ENCODE assay signal across 19 mouse cellular contexts in the genomic region with DNA sequence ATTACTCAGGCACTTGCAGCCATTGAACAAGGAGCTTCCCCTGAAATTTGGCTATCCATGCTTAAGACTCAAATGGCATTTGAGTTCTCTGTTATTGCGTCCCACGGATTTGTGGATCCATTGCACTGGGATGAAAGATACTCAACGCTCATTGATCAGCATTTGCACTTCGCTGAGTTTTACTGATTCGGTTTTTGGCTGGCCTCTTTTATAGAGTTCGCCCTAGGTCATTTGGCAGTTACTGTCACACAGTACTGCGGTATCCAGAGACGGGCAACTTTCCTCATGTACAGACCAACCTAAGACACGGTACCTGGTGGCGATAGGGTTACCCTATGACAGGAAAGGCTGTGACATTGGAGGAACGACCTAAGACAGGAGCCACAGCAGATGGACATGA. TPM values are rescaled to one million over a fixed set of nuclear protein-coding genes. Genes with fewer than 3 reads are reported as not detected.
DNase-seq lines count a peak whose midpoint lies in the region; TF ChIP-seq lines count a peak whose summit lies in the region.
"Not testable (repeated sequence)": the region's sequence is repeated elsewhere in the genome, so short reads cannot be mapped to it uniquely, and the experiment has no call there.
"Had no signal": no experiment of that assay in that cellular context is flagged by ENCODE, and none has a peak within 500 bp of the region (broad histone marks: within the 10 kb centered on the region; RNA-seq: fewer than 3 reads in every experiment).

No protein-coding gene starts in this region.

- not testable (repeated sequence) for H3K9ac ChIP-seq in liver, adult 2 months (ENCODE audit: low read depth, low read length)

- H3K4me3 ChIP-seq in liver, adult 2 months (ENCODE audit: insufficient read depth, low read depth, low read length) = not testable (repeated sequence)

- H3K27me3 ChIP-seq in liver, adult 2 months (ENCODE audit: control insufficient read depth, insufficient read depth, low read length) = not testable (repeated sequence)

- not testable (repeated sequence) for TF ChIP-seq CTCF in liver, adult 2 months (IDR thresholded peaks at IDR 0.05; ENCODE audit: low read depth, low read length)

- TF ChIP-seq POLR2A in liver, adult 2 months (IDR thresholded peaks at IDR 0.05; ENCODE audit: extremely low read depth, insufficient read depth, low read length) = not testable (repeated sequence)

- DNase-seq in heart, adult 11 months = peak; percentile 56
- peak; percentile 73 for DNase-seq in liver, adult 2 months (ENCODE audit: extremely low read depth, low read depth, low spot score)

- H3K79me2 ChIP-seq in liver, adult 2 months (ENCODE audit: control insufficient read depth, insufficient read depth, low read length) = not testable (repeated sequence)

- 32% methylated on average over 11 of the region's 11 CpGs for WGBS in liver, adult 2 months

- not testable (repeated sequence) for H3K4me1 ChIP-seq in liver, adult 2 months (ENCODE audit: control insufficient read depth, insufficient read depth, low read length)

- H3K36me3 ChIP-seq in liver, adult 2 months (ENCODE audit: control insufficient read depth, insufficient read depth, low read length) = not testable (repeated sequence)

- H3K27ac ChIP-seq in liver, adult 2 months (replicated peaks; ENCODE audit: insufficient read depth, low read depth, low read length) = not testable (repeated sequence)

RNA-seq across cellular contexts. Expression of a gene that starts 39.6 kb away (rescaled TPM):
- total RNA-seq in liver, adult 2 months (2014; rRNA removed) = 8.2 and 9.3 TPM in 2 replicates
- polyA plus RNA-seq in liver, adult 2 months (2012; rRNA removed) = 2.0 and 4.2 TPM in 2 replicates
- total RNA-seq: CH12.LX, MEL had no signal
- polyA plus RNA-seq: activated CD4-positive, CD25-positive, alpha-beta regulatory T cell, adult 4 months; CD4-positive, CD25-positive, alpha-beta regulatory T cell, adult 4 months; G1E had no signal

RNA-seq across cellular contexts. Expression of a gene that starts 52.3 kb away (rescaled TPM):
- 0.07 and 0.28 TPM in 2 replicates for total RNA-seq in liver, adult 2 months (2014; rRNA removed)
- polyA plus RNA-seq in liver, adult 2 months (2012; rRNA removed) = 0.17 and 0.31 TPM in 2 replicates
- total RNA-seq: adrenal gland, postnatal 25 days; ES-E14; MEL had no signal
- polyA plus RNA-seq: activated CD4-positive, CD25-positive, alpha-beta regulatory T cell, adult 4 months; brain, embryonic 14.5 days; C2C12; cerebellum, adult 2 months; G1E had no signal

RNA-seq across cellular contexts. Expression of a gene that starts 57.1 kb away (rescaled TPM):
- not detected in 2 replicates for total RNA-seq in liver, adult 2 months (2014; rRNA removed)
- not detected in 2 replicates for polyA plus RNA-seq in liver, adult 2 months (2012; rRNA removed)
- total RNA-seq: adrenal gland, adult 18-20 months; adrenal gland, adult 2 months; adrenal gland, adult 8-10 months; adrenal gland, postnatal 10 days; adrenal gland, postnatal 14 days; adrenal gland, postnatal 25 days; adrenal gland, postnatal 36 days; adrenal gland, postnatal 4 days; CH12.LX; ES-E14; MEL had no signal
- polyA plus RNA-seq: activated CD4-positive, CD25-positive, alpha-beta regulatory T cell, adult 4 months; adrenal gland, adult 2 months; brain, embryonic 14.5 days; C2C12; CD4-positive, CD25-positive, alpha-beta regulatory T cell, adult 4 months; cerebellum, adult 2 months; G1E had no signal
